Mouse (Mus musculus) lung, embryonic 16.5 days (tissue): Measurements from ENCODE around the gene Cabin1. TPM values are rescaled to one million over a fixed set of nuclear protein-coding genes. Genes with fewer than 3 reads are reported as not detected.

ENCODE experiments used
- ATAC-seq: fragments of 200-750 bp; cut with Nextera tagmentation; 2 replicates; pipeline ENCODE4 v1.8.0; 2017; ENCODE audit warnings: low read depth, mild to moderate bottlenecking, moderate library complexity
- H3K27ac ChIP-seq: fragments of 300-500 bp; sonication (generic); 2 replicates; pipeline ENCODE4 v1.5.1; 2014; ENCODE audit warnings: mild to moderate bottlenecking, control low read depth, low read length
- H3K27me3 ChIP-seq: fragments of 300-500 bp; sonication (generic); 2 replicates; pipeline ENCODE4 v1.6.1; 2014; ENCODE audit warnings: low read depth, low read length, mixed read lengths; ENCODE audit not compliant: control insufficient read depth, insufficient read depth
- H3K36me3 ChIP-seq: fragments of 300-500 bp; sonication (generic); 2 replicates; pipeline ENCODE4 v1.6.1; 2014; ENCODE audit warnings: low read length; ENCODE audit not compliant: control insufficient read depth, insufficient read depth
- H3K4me1 ChIP-seq: fragments of 300-500 bp; sonication (generic); replicated peaks from 2 replicates; pipeline ENCODE4 v1.6.1; 2014; ENCODE audit warnings: low read length, mixed read lengths; ENCODE audit not compliant: control insufficient read depth, insufficient read depth
- H3K4me2 ChIP-seq: fragments of 300-500 bp; sonication (generic); 2 replicates; pipeline ENCODE4 v1.6.1; 2014; ENCODE audit warnings: low read depth, low read length, control low read depth
- H3K4me3 ChIP-seq: fragments of 300-500 bp; sonication (generic); 2 replicates; pipeline ENCODE4 v1.5.1; 2014; ENCODE audit warnings: mild to moderate bottlenecking, low read length, control low read depth
- H3K9ac ChIP-seq: fragments of 300-500 bp; sonication (generic); 2 replicates; pipeline ENCODE4 v1.6.1; 2014; ENCODE audit warnings: low read length, control low read depth
- H3K9me3 ChIP-seq: fragments of 300-500 bp; sonication (generic); 2 replicates; pipeline ENCODE4 v1.6.1; 2016; ENCODE audit warnings: low read length; ENCODE audit not compliant: control insufficient read depth
- whole genome bisulfite sequencing: fragments of 180-500 bp; shearing (Covaris S2); extraction: QIAGEN DNeasy Blood & Tissue Kit; methylation state at CpG from one replicate; pipeline ENCODE4 v1.1.7; 2014; 5-methylcytosine and 5-hydroxymethylcytosine counted together
- polyA plus RNA-seq: library from polyadenylated mRNA; unstranded; fragments of >200 nt; fragmentation: Nextera tagmentation; extraction: Ambion mirVana; gene quantifications from 2 replicates; pipeline ENCODE4 v1.2.1, GENCODE M21; 2015

Gene Cabin1
- polyA plus RNA-seq, 1 experiment from 2014 or later = 39.7 TPM

- peaks cover 18% of the 10 kb centered on the region for H3K4me1 ChIP-seq
- H3K4me3 ChIP-seq = no peak overlapping the region
- no peak overlapping the region for H3K9ac ChIP-seq
- no peaks in the 10 kb centered on the region for H3K27me3 ChIP-seq
- WGBS = 87% methylated on average over 2 of the region's 2 CpGs
- H3K4me2 ChIP-seq = no peak overlapping the region
- peaks cover 3% of the 10 kb centered on the region; the same call in 1 of the 2 replicates for H3K36me3 ChIP-seq
- ATAC-seq = no peak
- no peaks in the 10 kb centered on the region for H3K9me3 ChIP-seq
- H3K27ac ChIP-seq = no peak overlapping the region
These were observed 121.2 kb downstream of the Cabin1 start for GRCm38 (mm10) chr10:75642891-75643290.

DNA sequence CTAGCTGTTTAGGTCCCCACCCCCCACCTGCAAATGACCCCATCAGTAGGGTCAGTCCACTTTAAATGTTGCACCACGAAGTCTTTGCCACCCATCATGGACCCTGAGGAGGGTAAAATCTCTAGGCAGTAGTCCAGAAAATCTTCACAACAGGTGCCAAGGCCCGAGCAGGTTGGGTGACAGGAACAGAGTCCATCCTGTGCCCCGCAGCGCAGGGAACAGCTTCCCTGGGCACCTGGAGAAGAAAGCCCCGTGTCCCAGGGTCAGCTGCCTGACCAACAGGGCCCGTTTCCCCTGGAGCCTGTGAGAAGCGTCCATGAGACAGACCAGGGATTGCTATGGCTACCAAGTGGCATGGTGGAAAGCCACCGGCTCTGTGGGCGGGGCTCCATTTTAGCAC, 121.7 kb downstream of the Cabin1 start:
- Histone ChIP-seq H3K4me1 (peaks cover 14% of the 10 kb centered on the region), H3K9me3 (no peaks in the 10 kb centered on the region), H3K27ac (no peak overlapping the region), H3K36me3 (no peaks in the 10 kb centered on the region), H3K9ac (no peak overlapping the region), H3K4me2 (no peak overlapping the region), H3K27me3 (no peaks in the 10 kb centered on the region), H3K4me3 (no peak overlapping the region)
- no peak for ATAC-seq
- 71% methylated on average over 9 of the region's 9 CpGs for WGBS

DNA sequence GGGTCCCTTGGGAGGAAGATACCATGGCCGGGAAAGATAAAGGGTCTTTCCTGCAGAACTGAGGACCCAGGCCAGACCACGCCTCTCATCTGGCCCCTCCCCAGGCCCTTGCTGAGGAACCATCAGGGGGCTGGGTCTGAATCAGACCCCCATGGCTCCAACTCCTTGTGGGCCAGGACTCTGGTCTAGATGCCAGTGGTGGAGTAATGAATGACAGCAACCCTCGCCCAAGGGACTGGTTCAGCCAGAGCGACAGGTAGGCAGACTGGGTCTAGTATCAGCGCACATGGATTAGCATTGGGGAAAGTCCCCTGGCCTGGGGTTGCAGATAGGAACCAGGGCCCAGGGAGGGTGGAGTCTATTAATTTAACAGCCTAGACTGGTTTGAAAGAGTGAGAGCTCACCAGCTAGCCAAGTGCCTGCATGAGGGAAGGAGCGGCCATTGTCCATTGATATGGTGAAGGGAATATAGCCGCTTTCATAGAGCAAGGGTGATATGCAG, 122.4 kb downstream of the Cabin1 start:
- no peak overlapping the region for H3K4me2 ChIP-seq

DNA sequence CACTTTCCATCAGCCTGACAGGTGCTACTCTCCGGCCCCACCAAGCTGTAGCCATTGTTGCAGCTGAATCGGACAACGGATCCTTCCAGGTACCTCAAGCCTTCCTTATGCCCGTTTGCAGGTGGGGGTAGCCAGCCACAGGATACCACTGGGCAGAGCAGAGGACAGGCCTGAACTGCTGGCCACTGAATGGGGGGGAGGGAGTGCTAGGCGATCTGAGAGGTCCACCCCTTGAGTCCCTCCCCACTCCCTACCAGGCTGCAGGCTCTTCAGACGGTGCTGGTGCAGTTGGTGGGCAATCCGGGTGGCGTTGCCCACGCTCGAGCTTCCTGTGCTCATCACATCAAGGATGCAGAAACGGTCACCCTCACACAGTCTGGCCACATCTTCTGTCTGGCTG, 126.4 kb downstream of the Cabin1 start:
- Histone ChIP-seq H3K4me2 (no peak overlapping the region), H3K4me1 (no peaks in the 10 kb centered on the region; the same call in 1 of the 2 replicates), H3K27ac (no peak overlapping the region), H3K9ac (no peak overlapping the region), H3K4me3 (no peak overlapping the region), H3K36me3 (no peaks in the 10 kb centered on the region), H3K27me3 (no peaks in the 10 kb centered on the region), H3K9me3 (no peaks in the 10 kb centered on the region)
- ATAC-seq = no peak
- WGBS = 82% methylated on average over 11 of the region's 11 CpGs

More for the DNA sequence above, 122.4 kb downstream of the Cabin1 start:
- H3K27me3 ChIP-seq = no peaks in the 10 kb centered on the region
- no peak overlapping the region for H3K9ac ChIP-seq
- no peak overlapping the region for H3K4me3 ChIP-seq
- no peaks in the 10 kb centered on the region for H3K9me3 ChIP-seq
- no peaks in the 10 kb centered on the region for H3K36me3 ChIP-seq
- no peak for ATAC-seq
- 86% methylated on average over 7 of the region's 7 CpGs for WGBS
- no peak overlapping the region for H3K27ac ChIP-seq
- peaks cover 8% of the 10 kb centered on the region for H3K4me1 ChIP-seq

DNA sequence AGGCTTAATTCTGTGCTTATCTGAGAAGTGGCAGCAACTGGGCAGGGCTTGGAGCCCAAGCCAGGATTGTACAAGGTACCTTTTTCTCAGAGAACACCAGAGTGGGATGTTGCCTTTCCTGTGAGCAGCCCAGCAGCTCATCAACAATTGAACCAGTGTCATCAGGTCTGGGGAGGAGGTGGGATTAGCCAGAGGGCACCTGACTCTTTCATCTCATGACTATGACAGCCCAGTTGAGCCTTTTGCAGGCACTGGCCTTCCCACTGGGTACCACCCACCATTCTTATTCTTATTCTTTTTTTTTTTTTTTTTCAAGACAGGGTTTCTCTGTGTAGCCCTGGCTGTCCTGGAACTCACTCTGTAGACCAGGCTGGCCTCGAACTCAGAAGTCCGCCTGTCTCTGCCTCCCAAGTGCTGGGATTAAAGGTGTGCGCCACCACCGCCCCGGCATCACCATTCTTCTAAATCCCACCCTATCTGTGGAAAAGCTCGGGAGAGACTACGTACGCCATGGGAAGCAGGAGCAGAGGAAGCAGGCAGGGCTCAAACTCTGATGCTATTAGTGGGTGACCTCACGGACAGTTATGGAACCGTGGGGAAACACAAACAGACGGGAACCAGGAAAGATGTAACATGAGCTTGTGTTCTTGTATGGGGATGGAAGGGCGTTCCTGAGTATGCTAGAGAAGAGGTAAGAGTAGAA, 127.9 kb downstream of the Cabin1 start:
- ATAC-seq = 0 out of 2 replicates have a peak, but pooled peaks have one; percentile 3
- no peaks in the 10 kb centered on the region for H3K36me3 ChIP-seq
- no peaks in the 10 kb centered on the region for H3K4me1 ChIP-seq
- no peaks in the 10 kb centered on the region for H3K27me3 ChIP-seq
- WGBS = 74% methylated on average over 12 of the region's 12 CpGs
- H3K9ac ChIP-seq = no peak overlapping the region
- no peak overlapping the region for H3K27ac ChIP-seq
- no peak overlapping the region for H3K4me2 ChIP-seq
- H3K9me3 ChIP-seq = no peaks in the 10 kb centered on the region
- H3K4me3 ChIP-seq = no peak overlapping the region

- H3K36me3 ChIP-seq = no peaks in the 10 kb centered on the region
- H3K9ac ChIP-seq = no peak overlapping the region
- WGBS = 4% methylated on average over 9 of the region's 9 CpGs
- no peak overlapping the region for H3K4me2 ChIP-seq
- ATAC-seq = peak; percentile 37; the same call in 1 of the 2 replicates
- H3K4me1 ChIP-seq = no peaks in the 10 kb centered on the region
- no peak overlapping the region for H3K4me3 ChIP-seq
- no peaks in the 10 kb centered on the region for H3K9me3 ChIP-seq
- no peaks in the 10 kb centered on the region for H3K27me3 ChIP-seq
- H3K27ac ChIP-seq = no peak overlapping the region
These were observed 128.5 kb downstream of the Cabin1 start for GRCm38 (mm10) chr10:75635693-75636055.

GRCm38 (mm10) chr10:75635019-75635692, 129.0 kb downstream of the Cabin1 start:
- Histone ChIP-seq H3K27me3 (no peaks in the 10 kb centered on the region), H3K4me2 (no peak overlapping the region), H3K27ac (no peak overlapping the region), H3K9ac (no peak overlapping the region), H3K9me3 (no peaks in the 10 kb centered on the region), H3K4me1 (no peaks in the 10 kb centered on the region), H3K36me3 (no peaks in the 10 kb centered on the region), H3K4me3 (no peak overlapping the region)
- ATAC-seq = no peak
- WGBS = 66% methylated on average over 14 of the region's 14 CpGs

DNA sequence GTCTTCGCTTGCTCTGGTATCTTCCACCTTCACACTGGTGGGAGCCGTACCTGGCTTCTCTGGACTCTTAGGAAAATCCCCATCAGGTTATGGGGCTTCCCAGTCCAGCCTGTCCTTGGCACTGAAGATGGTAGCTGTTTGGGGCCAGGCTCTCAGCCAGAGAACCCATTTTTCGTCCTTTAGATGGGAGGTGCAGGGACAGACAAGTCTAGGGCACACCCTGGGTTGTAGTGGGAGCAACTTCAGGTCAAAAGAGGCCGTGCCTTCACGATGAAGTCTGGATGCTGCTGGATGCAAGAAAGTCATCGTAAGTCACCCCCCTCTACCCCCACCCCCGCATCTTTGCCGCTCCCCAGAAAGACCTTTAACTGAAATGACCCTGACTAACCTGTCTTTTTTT, 129.5 kb downstream of the Cabin1 start:
- no peaks in the 10 kb centered on the region for H3K36me3 ChIP-seq
- no peak overlapping the region for H3K4me2 ChIP-seq
- no peaks in the 10 kb centered on the region for H3K9me3 ChIP-seq
- no peak overlapping the region for H3K9ac ChIP-seq
- H3K27ac ChIP-seq = no peak overlapping the region
- WGBS = 95% methylated on average over 8 of the region's 8 CpGs
- H3K4me3 ChIP-seq = no peak overlapping the region
- H3K4me1 ChIP-seq = no peaks in the 10 kb centered on the region
- no peak for ATAC-seq
- no peaks in the 10 kb centered on the region for H3K27me3 ChIP-seq

- no peak overlapping the region for H3K27ac ChIP-seq
- H3K9me3 ChIP-seq = no peaks in the 10 kb centered on the region
- 71% methylated on average over 12 of the region's 14 CpGs for WGBS
- no peaks in the 10 kb centered on the region for H3K27me3 ChIP-seq
- H3K9ac ChIP-seq = no peak overlapping the region
- no peak overlapping the region for H3K4me2 ChIP-seq
- no peak overlapping the region for H3K4me3 ChIP-seq
- H3K36me3 ChIP-seq = no peaks in the 10 kb centered on the region
- no peaks in the 10 kb centered on the region for H3K4me1 ChIP-seq
- no peak for ATAC-seq
These were observed 130.5 kb downstream of the Cabin1 start for GRCm38 (mm10) chr10:75633576-75634139.
